Mouse (Mus musculus) forebrain, postnatal 0 days (tissue): ENCODE measurements at regions not wholly inside any gene's neighbourhood (a gene's known extent, or its start where the extent isn't known, plus 50 kb on each side); places are given as distances from the start of the nearest gene placed in this dataset.

Experiments
- ATAC-seq: fragments of 200-750 bp; cut with Nextera tagmentation; 2 replicates; pipeline ENCODE4 v1.8.0; 2017; ENCODE audit warnings: mild to moderate bottlenecking, moderate library complexity
- DNase-seq: peaks from one replicate; pipeline ENCODE4 v3.0.0-alpha.2; 2015
- H3K27ac ChIP-seq: fragments of 300-500 bp; sonication (generic); 2 replicates; pipeline ENCODE4 v1.5.1; 2014; ENCODE audit warnings: low read depth, mild to moderate bottlenecking, antibody characterized with exemption, low read length, moderate library complexity, mixed read lengths
- H3K27me3 ChIP-seq: fragments of 300-500 bp; sonication (generic); 2 replicates; pipeline ENCODE4 v1.6.1; 2014; ENCODE audit warnings: mild to moderate bottlenecking, low read length, mixed read lengths; ENCODE audit not compliant: insufficient read depth
- H3K36me3 ChIP-seq: fragments of 300-500 bp; sonication (generic); 2 replicates; pipeline ENCODE4 v1.6.1; 2014; ENCODE audit warnings: mild to moderate bottlenecking, moderate library complexity; ENCODE audit not compliant: insufficient read depth
- H3K4me1 ChIP-seq: fragments of 300-500 bp; sonication (generic); 2 replicates; pipeline ENCODE4 v1.6.1; 2014; ENCODE audit warnings: antibody characterized with exemption; ENCODE audit not compliant: insufficient read depth
- H3K4me2 ChIP-seq: fragments of 300-500 bp; sonication (generic); 2 replicates; pipeline ENCODE4 v1.6.1; 2014; ENCODE audit warnings: low read depth, mild to moderate bottlenecking, moderate library complexity
- H3K4me3 ChIP-seq: fragments of 300-500 bp; sonication (generic); 2 replicates; pipeline ENCODE4 v1.5.1; 2014; ENCODE audit warnings: low read depth, low read length, mixed read lengths
- H3K9ac ChIP-seq: fragments of 300-500 bp; sonication (generic); 2 replicates; pipeline ENCODE4 v1.6.1; 2014; ENCODE audit warnings: mild to moderate bottlenecking
- H3K9me3 ChIP-seq: fragments of 300-500 bp; sonication (generic); 2 replicates; pipeline ENCODE4 v1.6.1; 2016; ENCODE audit warnings: low read length
- CTCF ChIP-seq: sonication (generic); IDR thresholded peaks from 2 replicates; pipeline ENCODE4 v1.5.1; 2016; ENCODE audit warnings: antibody characterized with exemption, control low read depth, low read depth
- WGBS: fragments of 180-500 bp; shearing (Covaris S2); extraction: QIAGEN DNeasy Blood & Tissue Kit; methylation state at CpG from one replicate; pipeline ENCODE4 v1.1.7; 2014; 5-methylcytosine and 5-hydroxymethylcytosine counted together

DNA sequence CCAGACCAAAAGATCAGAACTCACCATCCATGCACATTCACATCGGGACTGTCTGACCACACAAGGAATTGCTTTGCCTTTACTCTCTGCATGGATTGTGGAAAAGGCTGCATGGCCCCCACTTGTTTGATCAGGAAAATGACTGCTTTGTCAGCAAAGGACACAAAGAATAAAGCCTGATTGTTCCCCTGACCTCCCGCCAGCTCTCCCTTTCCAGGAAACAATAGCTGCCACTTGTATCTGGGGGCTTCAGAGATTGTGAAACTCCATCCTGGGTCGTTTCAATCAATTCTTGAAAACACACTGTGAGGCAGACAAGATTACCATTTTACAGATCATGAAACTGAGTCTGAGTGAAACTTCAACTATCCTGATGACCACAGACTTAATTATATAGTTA, 70.7 kb downstream of the Zic3 start:
- 47% methylated on average over 3 of the region's 3 CpGs for WGBS
- ATAC-seq: no peak
- no peaks in the 10 kb centered on the region for H3K36me3 ChIP-seq

DNA sequence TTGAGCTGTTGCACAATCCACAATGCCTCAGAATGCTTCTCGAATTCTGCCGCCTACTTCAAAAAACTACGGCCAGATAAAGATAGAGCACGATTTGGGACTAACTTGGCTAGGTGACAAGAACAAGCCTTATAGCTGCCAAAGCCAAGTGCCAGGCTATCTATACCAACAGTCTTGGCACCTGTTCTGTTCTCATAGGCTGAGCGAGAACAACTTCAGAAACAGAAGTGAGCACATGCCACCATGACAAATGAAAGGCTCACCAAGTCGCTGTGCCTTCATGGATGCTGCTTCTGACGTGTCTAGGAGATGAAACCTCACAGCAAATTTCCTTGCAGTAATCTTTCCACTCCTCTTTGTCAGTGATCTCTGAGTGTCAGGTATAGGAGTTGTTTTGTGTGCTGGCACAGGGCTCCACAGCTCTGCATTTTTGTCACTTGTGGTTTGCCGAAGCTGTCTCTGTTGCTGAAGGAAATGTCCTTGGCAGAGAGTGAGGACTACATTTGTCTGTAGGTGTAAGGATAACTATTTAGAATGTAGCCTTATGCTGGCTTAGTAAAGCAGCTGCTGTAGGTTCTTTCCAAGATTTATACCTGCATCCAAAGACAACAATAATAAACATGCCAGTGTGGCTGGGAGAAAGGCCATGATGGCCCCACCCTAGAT, 95.4 kb downstream of the Zic3 start:
- DNase-seq (no peak), ATAC-seq (no peak)
- H3K4me1 ChIP-seq: no peaks in the 10 kb centered on the region
- 80% methylated on average over 8 of the region's 8 CpGs for WGBS
- no peak overlapping the region for H3K9ac ChIP-seq
- TF ChIP-seq CTCF: no peak
- H3K27ac ChIP-seq: no peak overlapping the region
- no peak overlapping the region for H3K4me3 ChIP-seq
- H3K36me3 ChIP-seq: no peaks in the 10 kb centered on the region
- H3K4me2 ChIP-seq: no peak overlapping the region
- no peaks in the 10 kb centered on the region for H3K27me3 ChIP-seq
- H3K9me3 ChIP-seq: no peaks in the 10 kb centered on the region

More for the DNA sequence above, 70.7 kb downstream of the Zic3 start:
- Histone ChIP-seq H3K9ac (no peak overlapping the region), H3K27ac (no peak overlapping the region), H3K4me3 (no peak overlapping the region), H3K9me3 (no peaks in the 10 kb centered on the region), H3K4me1 (no peaks in the 10 kb centered on the region), H3K4me2 (no peak overlapping the region), H3K27me3 (no peaks in the 10 kb centered on the region)
- no peak for DNase-seq
- TF ChIP-seq CTCF: no peak

DNA sequence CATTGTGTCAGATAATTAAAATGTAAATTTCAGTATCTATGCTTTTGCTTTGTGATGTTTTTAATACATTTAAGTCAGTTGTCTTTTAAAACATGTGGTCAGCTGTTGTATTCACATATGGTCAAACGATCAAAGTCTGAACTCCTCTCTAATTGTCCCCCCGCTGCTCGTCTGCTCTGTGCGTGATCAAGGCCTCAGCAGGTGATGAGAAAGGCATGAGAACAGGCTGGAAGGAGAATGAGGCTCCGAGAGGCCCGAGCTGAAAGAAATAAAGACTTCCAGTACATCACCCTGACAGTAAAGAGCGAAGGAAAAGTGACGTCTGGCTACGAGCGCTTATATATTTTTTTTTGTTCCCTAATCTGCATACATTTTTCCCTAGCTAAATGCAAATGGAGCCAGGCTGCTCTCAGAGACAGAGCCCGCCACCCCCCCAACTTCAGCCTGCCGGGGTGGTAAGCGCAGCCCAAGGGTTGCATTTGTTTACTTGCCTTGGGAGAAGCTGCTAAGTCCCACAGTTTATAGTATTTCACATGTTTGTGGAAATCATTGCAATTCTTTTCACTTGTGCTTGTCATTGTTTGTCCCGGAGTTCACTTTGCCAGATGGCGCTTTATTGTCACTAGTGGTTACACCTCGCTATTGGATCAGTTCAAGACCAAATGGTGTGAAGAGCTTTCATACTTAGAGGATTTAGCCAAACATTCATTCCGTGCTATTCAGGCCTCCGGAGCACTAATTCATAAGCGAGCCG, 133.0 kb downstream of the Zic3 start:
- no peaks in the 10 kb centered on the region for H3K36me3 ChIP-seq
- no peak overlapping the region for H3K9ac ChIP-seq
- 27% methylated on average over 20 of the region's 20 CpGs for WGBS
- H3K4me1 ChIP-seq: no peaks in the 10 kb centered on the region
- H3K27me3 ChIP-seq: no peaks in the 10 kb centered on the region
- H3K9me3 ChIP-seq: no peaks in the 10 kb centered on the region
- peak; percentile 31 for DNase-seq
- ATAC-seq: peak; percentile 74; the same call in 1 of the 2 replicates
- no peak for TF ChIP-seq CTCF
- H3K4me2 ChIP-seq: peak overlapping the region; percentile 37
- peak overlapping the region; percentile 1; the same call in 1 of the 2 replicates for H3K4me3 ChIP-seq
- H3K27ac ChIP-seq: no peak overlapping the region

DNA sequence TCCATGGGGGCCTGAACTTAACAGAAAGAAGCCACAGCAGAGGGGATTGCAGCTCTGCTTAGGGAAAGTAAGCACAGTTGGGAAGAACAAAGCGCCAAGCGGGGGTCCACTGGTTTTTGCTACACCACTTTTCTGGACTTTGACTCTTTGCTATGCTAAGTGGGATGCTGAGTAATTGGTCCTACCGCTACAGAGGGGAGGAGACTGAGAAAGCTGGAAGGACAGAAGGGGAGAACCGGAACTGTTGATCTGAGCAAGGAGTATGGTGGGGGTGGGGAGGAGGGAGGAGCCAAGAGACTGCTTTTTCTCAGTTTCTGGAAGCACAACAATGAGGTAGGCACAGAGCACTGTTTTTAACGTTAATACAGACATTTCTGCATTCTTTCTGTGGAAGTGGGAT, 134.9 kb downstream of the Zic3 start:
- WGBS: 36% methylated on average over 5 of the region's 5 CpGs
- no peak for DNase-seq

DNA sequence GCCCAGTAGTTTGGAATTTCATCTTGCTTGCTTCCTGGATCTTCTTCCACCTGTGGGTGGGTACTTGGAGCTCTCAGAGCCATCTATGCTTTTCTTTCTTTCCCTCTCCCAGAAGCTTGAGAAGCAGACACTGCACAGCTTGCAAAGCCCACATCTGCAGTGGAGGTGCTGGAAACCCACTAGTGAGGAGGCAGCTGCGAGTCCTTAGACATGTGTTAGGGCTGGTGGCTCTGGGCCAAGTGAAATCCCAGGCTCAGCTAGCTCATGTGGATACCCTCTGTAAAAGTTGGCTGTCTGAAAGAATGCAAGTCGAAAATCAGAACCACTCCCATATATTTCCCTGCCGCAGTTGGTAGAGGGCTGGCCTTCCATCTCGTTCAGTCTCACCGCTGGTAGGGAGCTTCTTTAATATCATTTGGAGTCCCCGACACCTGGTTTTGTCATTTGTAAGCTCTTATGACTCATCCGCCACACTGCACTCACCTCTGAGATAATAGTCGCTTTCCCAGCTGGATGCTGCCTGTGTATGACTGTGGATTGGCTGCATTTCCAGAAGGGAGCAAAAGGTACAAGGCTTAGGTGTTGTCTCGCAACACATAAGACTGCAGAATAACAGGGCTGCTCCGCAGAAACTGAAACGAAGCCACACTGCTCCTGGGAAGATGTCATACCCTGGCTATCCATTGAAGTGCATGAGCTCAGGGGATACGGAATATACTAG, 143.8 kb downstream of the Zic3 start:
- ATAC-seq: no peak
- 72% methylated on average over 12 of the region's 12 CpGs for WGBS

More for the DNA sequence above, 134.9 kb downstream of the Zic3 start:
- no peaks in the 10 kb centered on the region for H3K36me3 ChIP-seq
- ATAC-seq: no peak
- H3K4me2 ChIP-seq: no peak overlapping the region
- no peak overlapping the region for H3K27ac ChIP-seq
- no peak overlapping the region for H3K9ac ChIP-seq
- no peak for TF ChIP-seq CTCF
- no peak overlapping the region for H3K4me3 ChIP-seq
- H3K9me3 ChIP-seq: no peaks in the 10 kb centered on the region
- H3K4me1 ChIP-seq: no peaks in the 10 kb centered on the region
- no peaks in the 10 kb centered on the region for H3K27me3 ChIP-seq

DNA sequence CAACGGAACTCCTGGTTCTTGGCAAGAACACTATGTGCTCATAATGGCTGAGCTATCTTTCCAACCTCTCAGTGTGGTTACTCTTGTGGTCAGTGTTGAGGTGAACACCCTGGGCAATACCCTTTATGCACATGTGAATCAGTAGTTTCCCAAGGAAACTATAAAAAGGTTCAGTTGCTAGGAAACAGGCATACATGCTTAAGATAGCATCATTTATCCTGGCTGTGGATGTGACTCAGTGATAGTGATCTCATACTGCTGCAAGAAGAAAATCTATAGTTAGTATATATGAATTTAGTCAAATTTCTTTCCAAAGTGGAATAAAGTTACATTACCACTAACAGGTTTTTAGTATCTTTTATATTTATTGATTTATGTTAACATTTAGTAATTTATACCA, 151.8 kb downstream of the Zic3 start:
- Histone ChIP-seq H3K9me3 (no peaks in the 10 kb centered on the region), H3K9ac (no peak overlapping the region), H3K27me3 (no peaks in the 10 kb centered on the region), H3K36me3 (no peaks in the 10 kb centered on the region), H3K27ac (no peak overlapping the region), H3K4me2 (no peak overlapping the region), H3K4me3 (no peak overlapping the region), H3K4me1 (no peaks in the 10 kb centered on the region)
- ATAC-seq: no peak
- no peak for TF ChIP-seq CTCF
- WGBS: 84% methylated on average over 1 of the region's 1 CpGs
- DNase-seq: no peak

More for the DNA sequence above, 143.8 kb downstream of the Zic3 start:
- H3K27ac ChIP-seq: no peak overlapping the region
- no peaks in the 10 kb centered on the region for H3K9me3 ChIP-seq
- no peaks in the 10 kb centered on the region for H3K27me3 ChIP-seq
- no peak for DNase-seq
- H3K4me3 ChIP-seq: no peak overlapping the region
- H3K9ac ChIP-seq: no peak overlapping the region
- no peaks in the 10 kb centered on the region for H3K36me3 ChIP-seq
- H3K4me1 ChIP-seq: no peaks in the 10 kb centered on the region
- no peak for TF ChIP-seq CTCF
- no peak overlapping the region for H3K4me2 ChIP-seq
